Mouse (Mus musculus) liver, adult 2 months (tissue): Measurements from ENCODE around the gene Plbd2. TPM values are rescaled to one million over a fixed set of nuclear protein-coding genes. Genes with fewer than 3 reads are reported as not detected.

Experiments used
- DNase-seq: peaks from one replicate; pipeline ENCODE4 v3.0.0-alpha.2; 2011; ENCODE audit warnings: low read depth, low spot score; ENCODE audit errors: extremely low read depth
- H3K27ac ChIP-seq: fragments of 200-500 bp; replicated peaks from 2 replicates; pipeline ENCODE4 v1.5.1; 2012; ENCODE audit warnings: low read depth, mild to moderate bottlenecking, control low read depth, inconsistent platforms, low read length; ENCODE audit not compliant: insufficient read depth
- H3K27me3 ChIP-seq: fragments of 200-500 bp; 2 replicates; pipeline ENCODE4 v1.6.1; 2012; ENCODE audit warnings: mild to moderate bottlenecking, moderate library complexity, low read length, inconsistent platforms; ENCODE audit not compliant: control insufficient read depth, insufficient read depth
- H3K36me3 ChIP-seq: fragments of 200-500 bp; 2 replicates; pipeline ENCODE4 v1.6.1; 2012; ENCODE audit warnings: low read length, inconsistent platforms; ENCODE audit not compliant: control insufficient read depth, insufficient read depth
- H3K4me1 ChIP-seq: fragments of 200-500 bp; 2 replicates; pipeline ENCODE4 v1.6.1; 2011; ENCODE audit warnings: low read length; ENCODE audit not compliant: control insufficient read depth, insufficient read depth
- H3K4me3 ChIP-seq: fragments of 200-500 bp; 2 replicates; pipeline ENCODE4 v1.5.1; 2011; ENCODE audit warnings: low read depth, mild to moderate bottlenecking, control low read depth, low read length, moderate library complexity; ENCODE audit not compliant: insufficient read depth
- H3K79me2 ChIP-seq: fragments of 200-500 bp; 2 replicates; pipeline ENCODE4 v1.6.1; 2012; ENCODE audit warnings: inconsistent platforms, mild to moderate bottlenecking, low read length, moderate library complexity; ENCODE audit not compliant: control insufficient read depth, insufficient read depth
- H3K9ac ChIP-seq: fragments of 200-500 bp; 2 replicates; pipeline ENCODE4 v1.6.1; 2012; ENCODE audit warnings: low read depth, mild to moderate bottlenecking, control low read depth, inconsistent platforms, low read length
- CTCF ChIP-seq: fragments of 200-500 bp; IDR thresholded peaks from 2 replicates; pipeline ENCODE4 v1.5.1; 2011; ENCODE audit warnings: low read depth, low read length, control low read depth
- POLR2A ChIP-seq: fragments of 200-500 bp; IDR thresholded peaks from 2 replicates; pipeline ENCODE4 v1.6.1; 2011; ENCODE audit warnings: low read length, control low read depth; ENCODE audit not compliant: insufficient read depth; ENCODE audit errors: extremely low read depth
- WGBS: fragments of 180-500 bp; shearing (Covaris S2); methylation state at CpG from one replicate; pipeline ENCODE4 v1.1.7; 2018; 5-methylcytosine and 5-hydroxymethylcytosine counted together
- polyA plus RNA-seq: library from polyadenylated mRNA; depleted of rRNA; stranded (reverse); fragments of >200 nt; gene quantifications from 2 replicates; pipeline ENCODE4 v1.2.3, GENCODE M21; 2012
- total RNA-seq: library from RNA; depleted of rRNA; stranded (reverse); fragments of >200 nt; gene quantifications from 2 replicates; pipeline ENCODE4 v1.2.3, GENCODE M21; 2014

The Plbd2 gene
- total and polyA plus RNA-seq, 2 experiments = 18.1 to 42.0 TPM

DNA sequence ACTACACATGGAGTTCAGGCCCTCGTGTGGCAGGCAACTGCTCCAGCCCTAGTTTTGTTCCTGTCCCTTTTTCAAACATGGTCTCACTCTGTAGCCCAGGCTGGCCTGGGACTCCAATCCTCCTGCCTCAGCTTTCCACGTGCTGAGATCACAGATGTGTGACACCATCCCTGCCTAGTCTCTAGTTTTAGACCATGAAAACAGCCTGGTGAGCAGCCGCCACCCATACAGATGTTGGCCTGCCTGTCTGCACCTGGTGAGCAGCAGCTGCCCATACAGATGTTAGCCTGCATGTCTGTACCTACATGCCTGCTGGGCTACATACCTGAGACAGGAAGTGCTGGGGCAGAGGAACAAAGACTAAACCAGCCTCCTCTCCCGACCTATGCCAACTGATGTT is 4.2 kb downstream of the Plbd2 start:
- 91% methylated on average over 4 of the region's 4 CpGs for WGBS
- no peaks in the 10 kb centered on the region for H3K27me3 ChIP-seq
- H3K79me2 ChIP-seq = peaks cover 16% of the 10 kb centered on the region; the same call in 1 of the 2 replicates
- no peak overlapping the region for H3K4me3 ChIP-seq
- H3K36me3 ChIP-seq = no peaks in the 10 kb centered on the region
- no peak overlapping the region for H3K9ac ChIP-seq
- peaks cover 25% of the 10 kb centered on the region for H3K4me1 ChIP-seq
- H3K27ac ChIP-seq = no peak overlapping the region
- TF ChIP-seq POLR2A (no peak), CTCF (no peak)
- no peak for DNase-seq

DNA sequence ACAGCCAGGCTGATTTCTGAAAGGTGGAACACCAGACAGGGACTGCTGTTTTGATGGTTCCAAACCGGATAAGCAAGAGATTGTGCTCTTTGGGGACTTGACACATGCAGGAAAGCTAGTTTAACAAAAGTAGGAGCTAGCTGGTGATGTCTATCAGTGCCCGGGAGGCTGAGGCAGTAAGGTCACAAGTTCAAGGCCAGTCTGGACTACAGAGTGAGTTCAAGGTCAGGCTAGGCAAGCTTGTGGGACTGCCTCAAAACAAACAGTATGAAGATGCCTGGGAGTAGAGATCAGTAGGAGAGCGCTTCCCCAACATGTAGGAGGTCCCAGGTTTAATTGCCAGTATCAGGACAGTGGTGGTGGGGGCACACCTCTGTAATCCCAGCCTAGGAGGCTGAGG is 6.4 kb downstream of the Plbd2 start:
- no peak overlapping the region for H3K9ac ChIP-seq
- TF ChIP-seq CTCF (no peak), POLR2A (no peak)
- DNase-seq = peak; percentile 61
- H3K4me1 ChIP-seq = peaks cover 27% of the 10 kb centered on the region
- 51% methylated on average over 3 of the region's 3 CpGs for WGBS
- no peak overlapping the region for H3K4me3 ChIP-seq
- H3K27me3 ChIP-seq = no peaks in the 10 kb centered on the region
- H3K79me2 ChIP-seq = peaks cover 7% of the 10 kb centered on the region; the same call in 1 of the 2 replicates
- H3K36me3 ChIP-seq = no peaks in the 10 kb centered on the region
- no peak overlapping the region for H3K27ac ChIP-seq

DNA sequence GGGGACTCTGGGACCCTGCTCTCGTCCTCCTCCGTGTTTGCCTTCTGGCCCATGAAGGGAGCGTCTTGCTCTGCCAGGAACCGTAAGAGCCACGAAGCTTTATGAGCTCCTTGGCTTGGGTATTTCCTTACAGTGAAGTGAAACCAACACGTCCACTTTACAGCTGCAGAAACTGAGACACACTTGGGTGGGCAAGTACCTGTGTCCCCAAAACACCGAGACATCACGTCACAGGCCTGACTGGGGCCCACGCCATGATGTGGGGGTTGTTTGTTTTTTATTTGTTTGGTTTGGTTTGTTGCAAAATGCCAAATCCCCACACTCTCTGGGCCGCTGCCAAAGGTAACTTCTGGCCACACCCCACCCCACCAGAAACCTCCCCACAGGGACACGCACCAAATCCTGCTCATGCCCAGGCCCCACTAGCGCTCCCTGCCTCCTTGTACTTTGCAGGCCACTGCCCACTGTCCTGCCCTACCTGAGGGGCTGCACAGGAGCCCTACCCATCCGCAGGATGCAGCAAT is 7.7 kb downstream of the Plbd2 start:
- DNase-seq = peak; percentile 58
- peaks cover 24% of the 10 kb centered on the region for H3K4me1 ChIP-seq
- H3K27me3 ChIP-seq = no peaks in the 10 kb centered on the region
- no peak overlapping the region for H3K4me3 ChIP-seq
- no peaks in the 10 kb centered on the region; the same call in 1 of the 2 replicates for H3K79me2 ChIP-seq
- 58% methylated on average over 13 of the region's 13 CpGs for WGBS
- TF ChIP-seq CTCF (no peak), POLR2A (no peak)
- no peaks in the 10 kb centered on the region for H3K36me3 ChIP-seq
- H3K27ac ChIP-seq = peak overlapping the region; percentile 15; the same call in 1 of the 2 replicates
- peak overlapping the region; percentile 45; the same call in 1 of the 2 replicates for H3K9ac ChIP-seq

DNA sequence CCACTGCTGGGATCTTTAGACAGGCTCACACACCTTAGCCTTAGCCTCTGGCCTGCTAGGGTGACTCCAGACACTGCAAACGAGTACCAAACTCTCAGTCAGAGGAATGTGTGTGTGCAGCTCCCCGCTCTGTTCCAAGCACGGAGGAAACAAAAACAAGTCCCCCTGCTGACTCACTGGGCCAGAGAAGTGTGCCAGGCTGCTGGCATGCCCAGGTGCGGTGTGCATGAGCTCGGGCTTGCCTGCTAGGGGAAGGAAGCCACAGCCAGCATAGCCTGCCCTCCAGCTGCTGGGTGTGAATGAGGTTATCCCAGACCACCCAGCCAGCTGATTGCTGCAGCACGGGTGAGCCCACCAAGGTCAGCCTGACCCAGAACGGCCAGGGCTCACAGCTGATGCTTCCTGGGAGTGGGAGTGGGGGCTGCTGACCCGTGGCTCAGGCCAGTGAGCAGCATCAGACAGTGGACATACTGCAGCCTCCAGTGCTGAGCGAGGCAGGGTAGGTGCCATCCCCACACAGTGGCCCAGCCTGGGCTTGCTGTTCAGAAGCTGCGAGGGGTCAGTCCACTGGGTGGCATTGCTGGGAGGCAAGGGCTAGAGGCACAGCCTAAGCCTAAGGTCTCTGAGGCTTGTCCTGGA is 8.2 kb downstream of the Plbd2 start:
- no peaks in the 10 kb centered on the region; the same call in 1 of the 2 replicates for H3K79me2 ChIP-seq
- 73% methylated on average over 10 of the region's 10 CpGs for WGBS
- peak; percentile 51 for DNase-seq

DNA sequence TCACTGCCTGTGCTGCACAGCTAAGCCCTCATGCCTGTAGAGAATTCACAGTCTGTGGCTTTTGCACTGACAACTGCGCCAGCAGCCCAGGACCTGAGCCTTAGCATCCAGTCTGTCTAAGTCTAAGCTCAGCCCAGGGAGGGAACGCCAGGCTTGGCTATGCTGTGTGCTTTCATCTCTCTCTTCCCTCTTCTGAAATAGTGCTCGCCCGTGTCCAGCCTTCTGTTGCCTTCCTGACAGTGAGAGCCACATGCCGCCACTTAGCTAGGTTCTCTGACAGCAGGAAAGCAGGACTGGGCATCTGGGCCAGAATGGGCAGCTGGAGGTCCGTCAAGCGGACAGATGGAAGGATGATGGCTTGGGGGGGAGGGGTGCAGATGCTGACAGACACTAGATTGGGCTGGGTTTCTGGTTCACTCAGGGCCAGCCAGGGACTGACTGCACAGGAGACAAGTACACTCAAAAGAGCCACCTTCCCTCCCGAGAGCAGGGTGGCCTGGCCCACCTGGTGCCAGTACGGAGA is 9.5 kb downstream of the Plbd2 start:
- peaks cover 3% of the 10 kb centered on the region; the same call in 1 of the 2 replicates for H3K36me3 ChIP-seq
- no peak overlapping the region for H3K4me3 ChIP-seq
- H3K4me1 ChIP-seq = peaks cover 31% of the 10 kb centered on the region
- no peak for TF ChIP-seq CTCF
- TF ChIP-seq POLR2A = no peak
- H3K79me2 ChIP-seq = no peaks in the 10 kb centered on the region
- no peak overlapping the region for H3K9ac ChIP-seq
- H3K27me3 ChIP-seq = no peaks in the 10 kb centered on the region
- no peak for DNase-seq
- WGBS = 95% methylated on average over 9 of the region's 9 CpGs
- H3K27ac ChIP-seq = no peak overlapping the region

More for the DNA sequence above, 8.2 kb downstream of the Plbd2 start:
- Histone ChIP-seq H3K9ac (peak overlapping the region; percentile 45), H3K27me3 (no peaks in the 10 kb centered on the region), H3K4me3 (no peak overlapping the region), H3K36me3 (no peaks in the 10 kb centered on the region), H3K27ac (peak overlapping the region; percentile 14; the same call in 1 of the 2 replicates), H3K4me1 (peaks cover 28% of the 10 kb centered on the region)
- no peak for TF ChIP-seq POLR2A
- TF ChIP-seq CTCF = no peak

DNA sequence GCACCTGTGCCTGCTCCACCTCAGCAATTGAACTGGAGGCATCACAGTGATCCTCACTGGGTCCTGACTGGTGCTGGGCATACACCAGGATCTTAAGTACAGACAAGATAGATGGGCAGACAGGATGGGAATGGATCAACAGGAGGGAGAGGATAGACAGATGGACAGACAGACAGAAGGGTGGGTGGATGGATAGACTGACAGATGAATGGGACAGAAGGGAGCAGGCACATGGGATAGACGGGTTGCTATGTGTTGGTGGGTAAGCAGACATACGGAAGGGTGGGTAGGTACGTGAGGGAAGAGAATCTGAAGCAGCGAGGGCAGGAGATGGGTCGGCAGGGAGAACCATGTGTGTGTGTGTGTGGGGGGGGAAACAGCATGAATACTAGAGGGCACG is 10.0 kb downstream of the Plbd2 start:
- Histone ChIP-seq H3K9ac (no peak overlapping the region), H3K27ac (no peak overlapping the region), H3K36me3 (peaks cover 3% of the 10 kb centered on the region; the same call in 1 of the 2 replicates), H3K4me1 (peaks cover 31% of the 10 kb centered on the region), H3K79me2 (no peaks in the 10 kb centered on the region), H3K4me3 (no peak overlapping the region), H3K27me3 (no peaks in the 10 kb centered on the region)
- TF ChIP-seq CTCF = no peak
- no peak for TF ChIP-seq POLR2A
- no peak for DNase-seq
- 96% methylated on average over 6 of the region's 6 CpGs for WGBS
